Mouse (Mus musculus) bone marrow, adult 2 months (tissue): ENCODE measurements around the gene Tbcd.

Experiments used
- CTCF ChIP-seq: fragments of 200-500 bp; IDR thresholded peaks from 2 replicates; pipeline ENCODE4 v1.5.1; 2011; ENCODE audit warnings: low read length, control low read depth; ENCODE audit not compliant: control insufficient read depth, insufficient read depth
- POLR2A ChIP-seq: fragments of 200-500 bp; IDR thresholded peaks from 2 replicates; pipeline ENCODE4 v1.6.1; 2011; ENCODE audit warnings: low read depth, mild to moderate bottlenecking, control low read depth, low read length, borderline replicate concordance; ENCODE audit not compliant: control insufficient read depth

DNA sequence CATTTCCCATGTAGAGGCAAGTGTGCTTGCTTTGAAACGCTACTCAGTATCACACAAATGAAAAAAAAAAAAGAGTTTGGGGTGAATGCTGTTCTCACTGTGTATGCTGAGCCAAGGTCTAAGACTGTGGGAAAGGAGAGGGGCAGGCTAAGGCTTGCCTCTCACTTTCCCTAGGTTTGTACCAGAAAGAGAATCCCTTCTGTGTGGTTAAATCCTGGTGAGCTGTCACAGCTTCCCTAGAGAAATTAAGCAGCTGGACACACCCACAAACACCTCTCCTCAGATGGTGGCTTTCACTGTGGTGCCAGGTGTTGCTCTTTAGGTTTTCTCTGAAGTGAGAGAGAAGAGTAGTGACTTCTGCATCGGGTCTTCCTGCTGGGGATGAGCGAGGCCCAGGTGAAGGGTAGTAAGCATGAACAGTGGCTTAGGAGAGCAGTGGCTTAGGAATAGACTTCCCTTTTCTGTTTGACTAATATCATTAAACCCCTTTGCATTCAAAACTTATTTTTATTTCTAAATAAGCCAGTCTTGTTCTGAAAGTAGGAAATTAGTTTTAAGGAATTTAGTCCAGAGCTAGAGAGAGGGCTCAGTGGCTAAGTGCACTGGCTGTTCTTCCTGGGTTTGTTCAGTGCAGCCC, 93.8 kb downstream of the Tbcd start:
- TF ChIP-seq CTCF (no peak), POLR2A (no peak)
